Mouse (Mus musculus) G1E (cell line): ENCODE data around the gene Eef1akmt3.

Source experiments
- CTCF ChIP-seq: IDR thresholded peaks from 2 replicates; pipeline ENCODE4 v1.5.1; 2012; ENCODE audit warnings: low read depth, low read length, inconsistent platforms, mixed read lengths
- GATA1 ChIP-seq: IDR thresholded peaks from 2 replicates; pipeline ENCODE4 v1.6.1; 2012; ENCODE audit warnings: borderline replicate concordance, low read length, inconsistent platforms, mixed read lengths
- GATA2 ChIP-seq: IDR thresholded peaks from 2 replicates; pipeline ENCODE4 v1.6.1; 2012; ENCODE audit warnings: low read depth, low read length, inconsistent platforms, borderline replicate concordance

GRCm38 (mm10) chr10:127033301-127033741, 8.0 kb downstream of the Eef1akmt3 start:
- TF ChIP-seq CTCF (no peak), GATA1 (no peak), GATA2 (no peak)
